Mouse (Mus musculus): ENCODE data around the gene Sag.
"Not testable (repeated sequence)": the region's sequence is repeated elsewhere in the genome, so short reads cannot be mapped to it uniquely, and the experiment has no call there.

Gene Sag

GRCm38 (mm10) chr1:87813681-87814080, 10.2 kb downstream of the Sag start:
- in situ Hi-C loops (cut with MboI; ENCODE audit: low sequenced_read_pairs): no loop called here

GRCm38 (mm10) chr1:87824420-87824995, 21.0 kb downstream of the Sag start:
- in situ Hi-C loops (cut with MboI; ENCODE audit: low sequenced_read_pairs): no loop called here

GRCm38 (mm10) chr1:87825281-87825680, 21.8 kb downstream of the Sag start:
- in situ Hi-C loops (cut with MboI; ENCODE audit: low sequenced_read_pairs): no loop called here

- in situ Hi-C loops (cut with MboI; ENCODE audit: low sequenced_read_pairs): no loop called here
Observed at GRCm38 (mm10) chr1:87825991-87826390, 22.5 kb downstream of the Sag start.

- in situ Hi-C loops (cut with MboI; ENCODE audit: low sequenced_read_pairs): no loop called here
Observed at GRCm38 (mm10) chr1:87826474-87826873, 23.0 kb downstream of the Sag start.

GRCm38 (mm10) chr1:87827476-87827875, 24.0 kb downstream of the Sag start:
- in situ Hi-C loops (cut with MboI; ENCODE audit: low sequenced_read_pairs): not testable (repeated sequence)

GRCm38 (mm10) chr1:87828185-87828584, 24.7 kb downstream of the Sag start:
- in situ Hi-C loops (cut with MboI; ENCODE audit: low sequenced_read_pairs): no loop called here

- in situ Hi-C loops (cut with MboI; ENCODE audit: low sequenced_read_pairs): no loop called here
Observed at GRCm38 (mm10) chr1:87828926-87829580, 25.6 kb downstream of the Sag start.

GRCm38 (mm10) chr1:87829621-87830211, 26.2 kb downstream of the Sag start:
- in situ Hi-C loops (cut with MboI; ENCODE audit: low sequenced_read_pairs): no loop called here

- in situ Hi-C loops (cut with MboI; ENCODE audit: low sequenced_read_pairs): no loop called here
Observed at GRCm38 (mm10) chr1:87836453-87836852, 33.0 kb downstream of the Sag start.

GRCm38 (mm10) chr1:87837018-87837417, 33.5 kb downstream of the Sag start:
- in situ Hi-C loops (cut with MboI; ENCODE audit: low sequenced_read_pairs): no loop called here

GRCm38 (mm10) chr1:87840411-87841208, 37.1 kb downstream of the Sag start:
- in situ Hi-C loops (cut with MboI; ENCODE audit: low sequenced_read_pairs): no loop called here

- in situ Hi-C loops (cut with MboI; ENCODE audit: low sequenced_read_pairs): no loop called here
Observed at GRCm38 (mm10) chr1:87846801-87847474, 43.5 kb downstream of the Sag start.

- in situ Hi-C loops (cut with MboI; ENCODE audit: low sequenced_read_pairs): no loop called here
Observed at GRCm38 (mm10) chr1:87847475-87848168, 44.1 kb downstream of the Sag start.

- in situ Hi-C loops (cut with MboI; ENCODE audit: low sequenced_read_pairs): no loop called here
Observed at GRCm38 (mm10) chr1:87848237-87848996, 44.9 kb downstream of the Sag start.

GRCm38 (mm10) chr1:87849278-87849677, 45.8 kb downstream of the Sag start:
- in situ Hi-C loops (cut with MboI; ENCODE audit: low sequenced_read_pairs): no loop called here

- in situ Hi-C loops (cut with MboI; ENCODE audit: low sequenced_read_pairs): no loop called here
Observed at GRCm38 (mm10) chr1:87851344-87851743, 47.9 kb downstream of the Sag start.

- in situ Hi-C loops (cut with MboI; ENCODE audit: low sequenced_read_pairs): no loop called here
Observed at GRCm38 (mm10) chr1:87852081-87852790, 48.8 kb downstream of the Sag start.

Measured in CH12F3 (cell line).